Mouse (Mus musculus) C3H10T1/2 (cell line): Measurements from ENCODE around the gene Olfr504. TPM values are rescaled to one million over a fixed set of nuclear protein-coding genes. Genes with fewer than 3 reads are reported as not detected.

Experiments used
- polyA plus RNA-seq, 2 experiments: library from polyadenylated mRNA; unstranded; fragments of >200 nt; fragmentation: generic; extraction: Trizol; gene quantifications; one replicate each; pipeline ENCODE4 v1.2.1; 2012; ENCODE audit warnings: missing spikeins in 2 of 2

Gene Olfr504
- polyA plus RNA-seq = not detected

GRCm38 (mm10) chr7:108565693-108566092 is at the start of gene Olfr504:
TSS of gene Olfr504 (minus strand) at chr7:108565793.

GRCm38 (mm10) chr7:108610487-108610886 is 44.9 kb upstream of the Olfr504 start, which contains the start of gene Olfr506:
TSS of gene Olfr506 (plus strand) at chr7:108610787.

GRCm38 (mm10) chr7:108544227-108544626 is 21.4 kb downstream of the Olfr504 start, which contains the start of gene Olfr503:
TSS of gene Olfr503 (plus strand) at chr7:108544527.

GRCm38 (mm10) chr7:108524965-108525364 is 40.6 kb downstream of the Olfr504 start, which contains the start of gene Olfr502:
TSS of gene Olfr502 (minus strand) at chr7:108525065.

Other genes starting within 250 kb of the Olfr504 start
- gene Olfr492, start 242.1 kb downstream of the Olfr504 start, polyA plus RNA-seq = not detected
- not detected for gene Olfr493, start 218.8 kb downstream of the Olfr504 start, polyA plus RNA-seq
- gene Olfr494, start 200.5 kb downstream of the Olfr504 start, polyA plus RNA-seq = not detected
- not detected for gene Olfr495, start 172.6 kb downstream of the Olfr504 start, polyA plus RNA-seq
- gene Olfr497, start 145.4 kb downstream of the Olfr504 start, polyA plus RNA-seq = not detected
- not detected for gene Olfr498, start 100.5 kb downstream of the Olfr504 start, polyA plus RNA-seq
- gene Olfr502, start 40.7 kb downstream of the Olfr504 start, polyA plus RNA-seq = not detected
- not detected for gene Olfr503, start 21.3 kb downstream of the Olfr504 start, polyA plus RNA-seq
- gene Olfr506, start 45.0 kb upstream of the Olfr504 start, polyA plus RNA-seq = not detected
- not detected for gene Olfr507, start 56.0 kb upstream of the Olfr504 start, polyA plus RNA-seq
- not detected for gene Olfr508, start 64.2 kb upstream of the Olfr504 start, polyA plus RNA-seq
- gene Olfr509, start 86.1 kb upstream of the Olfr504 start, polyA plus RNA-seq = not detected
- gene Olfr510, start 100.6 kb upstream of the Olfr504 start, polyA plus RNA-seq = not detected
- not detected for gene Olfr512, start 147.5 kb upstream of the Olfr504 start, polyA plus RNA-seq
- not detected for gene Olfr513, start 185.2 kb upstream of the Olfr504 start, polyA plus RNA-seq